Mouse (Mus musculus) pancreas, adult 10 weeks (tissue): ENCODE results near the gene Rgs12. TPM values are rescaled to one million over a fixed set of nuclear protein-coding genes. Genes with fewer than 3 reads are reported as not detected.

Experiments
- polyA plus RNA-seq: library from polyadenylated mRNA; stranded (reverse); fragments of 350-450 nt; fragmentation: Illumina TruSeq; extraction: RNeasy Lipid Tissue Mini Kit (QIAGEN cat#74804); gene quantifications from one replicate; pipeline ENCODE4 v1.2.3, GENCODE M21; 2015; ENCODE audit warnings: low read depth, low replicate concordance; ENCODE audit not compliant: insufficient read depth

Gene Rgs12
- 8.1 TPM for polyA plus RNA-seq

GRCm38 (mm10) chr5:34948861-34949760 is at the start of gene Rgs12:
TSS of gene Rgs12 (plus strand) at chr5:34949445.

GRCm38 (mm10) chr5:34907910-34908725 is 41.1 kb upstream of the Rgs12 start, which contains the start of gene Msantd1:
TSS of gene Msantd1 (plus strand) at chr5:34908012.

GRCm38 (mm10) chr5:35041268-35041829 is 92.1 kb downstream of the Rgs12 start, which contains the start of gene Hgfac:
TSS of gene Hgfac (plus strand) at chr5:35041509.

GRCm38 (mm10) chr5:35056604-35057432 is 107.6 kb downstream of the Rgs12 start, which contains the start of gene Dok7:
TSS of gene Dok7 (plus strand) at chr5:35056766.

Other genes starting within 250 kb of the Rgs12 start
- 3.5 TPM for gene Htt, start 187.7 kb upstream of the Rgs12 start, polyA plus RNA-seq
- 2.8 TPM for gene Msantd1, start 41.4 kb upstream of the Rgs12 start, polyA plus RNA-seq
- gene Hgfac, start 92.1 kb downstream of the Rgs12 start, polyA plus RNA-seq, result 69.7 TPM
- 0.55 TPM for gene Dok7, start 107.3 kb downstream of the Rgs12 start, polyA plus RNA-seq
- gene Lrpap1, start 156.3 kb downstream of the Rgs12 start, polyA plus RNA-seq, result 16.4 TPM